Mouse (Mus musculus) left cerebral cortex, postnatal 4 days (tissue): ENCODE results near the gene Olfr169. TPM values are rescaled to one million over a fixed set of nuclear protein-coding genes. Genes with fewer than 3 reads are reported as not detected.
"Not testable (repeated sequence)": the region's sequence is repeated elsewhere in the genome, so short reads cannot be mapped to it uniquely, and the experiment has no call there.

Source experiments
- DNase-seq: peaks from one replicate; pipeline ENCODE4 v3.0.0-alpha.2; 2022
- intact Hi-C: fragments of 180-260 bp; cut with DNase I; formaldehyde crosslinking; loops from one replicate; pipeline ENCODE4 v1.15.1; 2025
- total RNA-seq, 2 experiments: library from RNA; stranded (reverse); gene quantifications; 2 replicates each; pipeline ENCODE4 v1.2.3; 2021

The Olfr169 gene
- not detected for total RNA-seq

- DNase-seq, intact Hi-C loops: not testable (repeated sequence)
Measured at GRCm38 (mm10) chr16:19571709-19572108, at the start of gene Olfr169. Gene Olfr169, minus strand, starts transcription at chr16:19571809.

DNA sequence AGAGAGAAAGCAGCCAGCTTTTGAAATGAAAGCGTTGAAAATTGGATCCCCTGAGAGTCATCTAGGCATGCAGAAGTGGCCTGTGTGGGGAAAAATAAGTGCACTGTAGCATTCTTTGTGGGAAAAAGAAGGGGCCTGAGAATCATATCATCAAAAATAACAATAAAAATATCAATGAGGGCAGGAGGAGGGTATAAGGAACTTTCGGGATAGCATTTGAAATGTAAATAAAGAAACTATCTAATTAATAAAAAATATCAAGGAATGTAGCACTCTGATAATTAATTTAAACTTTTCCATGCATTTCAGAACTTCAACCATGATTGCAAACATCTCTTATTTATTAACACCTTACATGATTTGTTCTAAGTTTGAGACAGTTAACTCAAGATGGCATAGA is 40.2 kb upstream of the Olfr169 start, which contains the start of gene Olfr170:
Gene Olfr170 (minus strand): TSS at position 101 of the 400 bp plus-strand sequence.
- DNase-seq, intact Hi-C loops: not testable (repeated sequence)

DNA sequence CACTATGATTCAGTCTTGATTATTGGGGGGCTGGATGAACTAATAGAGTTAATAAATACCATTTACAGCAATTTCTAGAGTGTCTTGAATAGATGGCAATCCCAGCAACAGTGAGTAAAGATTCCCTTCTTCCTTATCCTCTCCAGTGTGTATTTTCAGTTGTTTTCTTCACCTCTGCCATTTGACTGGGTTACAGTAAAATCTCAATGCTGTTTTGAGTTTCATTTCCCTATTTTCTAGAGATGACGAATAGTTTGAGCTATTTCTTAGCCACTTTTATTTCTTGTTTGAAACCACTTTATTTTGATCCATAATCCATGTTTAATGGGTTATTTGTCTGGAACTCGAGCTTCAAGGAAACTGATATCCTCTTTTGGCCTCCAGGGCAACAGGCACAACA is 31.6 kb upstream of the Olfr169 start:
- DNase-seq, result no peak
- intact Hi-C loops, result no loop called here

DNA sequence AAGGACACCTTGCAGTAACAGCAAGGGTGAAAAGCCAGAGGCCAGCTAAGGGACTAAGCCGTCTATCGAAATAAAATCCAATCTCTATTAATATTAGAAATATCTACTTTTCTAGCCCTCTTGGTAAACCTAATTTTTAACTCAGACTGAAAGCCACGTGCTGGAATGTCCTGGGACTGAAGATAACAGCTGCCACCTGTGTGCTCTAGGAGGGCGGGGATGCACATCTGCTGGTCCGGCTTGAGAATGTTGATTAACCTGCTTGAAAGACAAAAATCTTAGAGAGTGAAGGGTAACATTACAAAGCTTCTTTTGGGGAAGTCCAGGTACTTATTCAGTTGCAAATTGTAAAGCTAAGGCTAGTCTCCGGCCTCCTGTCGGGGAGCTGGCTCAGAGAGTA is 18.2 kb downstream of the Olfr169 start:
- intact Hi-C loops, DNase-seq: not testable (repeated sequence)

GRCm38 (mm10) chr16:19552246-19552645 is 19.4 kb downstream of the Olfr169 start:
- DNase-seq, intact Hi-C loops: not testable (repeated sequence)

GRCm38 (mm10) chr16:19535455-19535854 is 36.2 kb downstream of the Olfr169 start, which contains the start of gene Olfr168:
Gene Olfr168, minus strand, starts transcription at chr16:19535555.
- no peak for DNase-seq
- intact Hi-C loops, result no loop called here

DNA sequence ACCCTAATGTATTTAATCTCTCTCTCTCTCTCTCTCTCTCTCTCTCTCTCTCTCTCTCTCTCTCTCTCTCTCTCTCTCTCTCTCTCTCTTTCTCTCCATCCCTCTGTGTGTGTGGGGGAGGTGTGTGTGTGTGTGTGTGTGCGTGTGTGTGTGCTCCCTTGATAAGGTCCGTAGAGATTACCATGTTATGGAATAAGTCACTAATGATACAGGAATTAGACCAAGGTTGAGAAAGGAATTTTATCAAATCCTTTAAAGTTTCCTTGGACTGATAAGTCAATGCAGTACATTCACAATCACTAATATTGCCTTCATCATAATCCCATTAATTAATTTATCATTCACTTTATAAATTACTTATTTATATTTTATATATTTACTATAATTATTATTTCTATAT is 49.4 kb downstream of the Olfr169 start, which contains the start of gene Olfr167:
Gene Olfr167 (minus strand): TSS at position 101 of the 400 bp plus-strand sequence.
- intact Hi-C loops, result no loop called here
- no peak for DNase-seq

Other genes starting within 250 kb of the Olfr169 start
- not detected for gene Olfr165, start 148.7 kb downstream of the Olfr169 start, total RNA-seq
- gene Olfr166, start 88.1 kb downstream of the Olfr169 start, total RNA-seq, result not detected
- gene Olfr167, start 49.5 kb downstream of the Olfr169 start, total RNA-seq, result not detected
- not detected for gene Olfr168, start 36.3 kb downstream of the Olfr169 start, total RNA-seq
- not detected for gene Olfr170, start 40.1 kb upstream of the Olfr169 start, total RNA-seq
- gene Olfr171, start 58.1 kb upstream of the Olfr169 start, total RNA-seq, result not detected
- under 1 TPM; 0.10 to 0.18 TPM for gene Lamp3, start 134.6 kb upstream of the Olfr169 start, total RNA-seq
- gene B3gnt5, start 188.4 kb upstream of the Olfr169 start, total RNA-seq, result 10 to 100 TPM; 28.9 to 37.2 TPM